Mouse (Mus musculus) CH12.LX (cell line): ENCODE measurements around the gene Pou3f3. TPM values are rescaled to one million over a fixed set of nuclear protein-coding genes. Genes with fewer than 3 reads are reported as not detected.

Experiments
- DNase-seq: peaks from one replicate; pipeline ENCODE4 v3.0.0-alpha.2; 2013; ENCODE audit errors: extremely low read depth
- H3K27ac ChIP-seq: 2 replicates; pipeline ENCODE4 v1.5.1; 2012; ENCODE audit warnings: low read depth, mild to moderate bottlenecking, control low read depth, moderate library complexity; ENCODE audit not compliant: insufficient read depth
- H3K27me3 ChIP-seq: replicated peaks from 2 replicates; pipeline ENCODE3; 2012; ENCODE audit warnings: inconsistent platforms
- H3K36me3 ChIP-seq, 2 experiments: replicated peaks in 1 of 2; 2 replicates each; pipeline versions ENCODE3 to v1.6.1; 2012; ENCODE audit warnings: inconsistent platforms in 1 of 2, low read length in 1 of 2, mild to moderate bottlenecking in 1 of 2, mixed read lengths in 1 of 2, moderate library complexity in 1 of 2; ENCODE audit not compliant: control insufficient read depth in 1 of 2, insufficient read depth in 1 of 2
- H3K4me1 ChIP-seq, 2 experiments: 2 replicates each; pipeline ENCODE4 v1.6.1; 2012; ENCODE audit warnings: inconsistent platforms in 1 of 2, moderate library complexity in 1 of 2; ENCODE audit not compliant: insufficient read depth in 2 of 2, control insufficient read depth in 1 of 2
- H3K4me2 ChIP-seq: 2 replicates; pipeline ENCODE4 v1.6.1; 2012; ENCODE audit warnings: low read depth, mild to moderate bottlenecking, control low read depth; ENCODE audit not compliant: poor library complexity, insufficient read depth, severe bottlenecking
- H3K4me3 ChIP-seq, 3 experiments: fragments of 150-350 bp in 1 of 3; sonication (generic) in 1 of 3; replicated peaks in 1 of 3; 2 replicates each; pipeline versions ENCODE3 to v1.5.1; 2011 to 2012; ENCODE audit warnings: low read depth in 2 of 3, low read length in 2 of 3, mild to moderate bottlenecking in 2 of 3, moderate library complexity in 2 of 3, control low read depth in 1 of 3, improper control_type of control experiment in 1 of 3, inconsistent platforms in 1 of 3, mixed read lengths in 1 of 3; ENCODE audit not compliant: poor library complexity in 1 of 3
- H3K79me2 ChIP-seq: replicated peaks from 2 replicates; pipeline ENCODE4 v1.6.1; 2012; ENCODE audit warnings: mild to moderate bottlenecking, moderate library complexity; ENCODE audit not compliant: control insufficient read depth, poor library complexity, insufficient read depth, severe bottlenecking; ENCODE audit errors: extremely low read depth
- H3K9ac ChIP-seq: 2 replicates; pipeline ENCODE4 v1.6.1; 2012; ENCODE audit warnings: low read depth, mild to moderate bottlenecking, control low read depth, moderate library complexity; ENCODE audit not compliant: insufficient read depth
- H3K9me3 ChIP-seq: replicated peaks from 2 replicates; pipeline ENCODE3; 2012; ENCODE audit warnings: low read length, inconsistent platforms, mixed read lengths
- BHLHE40 ChIP-seq: IDR thresholded peaks from 2 replicates; pipeline ENCODE4 v1.6.1; 2011; ENCODE audit warnings: mild to moderate bottlenecking, low read depth, low read length, improper control_type of control experiment
- CHD1 ChIP-seq: IDR thresholded peaks from 2 replicates; pipeline ENCODE4 v1.6.1; 2012; ENCODE audit warnings: low read depth, low read length, improper control_type of control experiment, inconsistent platforms
- CHD2 ChIP-seq: IDR thresholded peaks from 2 replicates; pipeline ENCODE4 v1.6.1; 2011; ENCODE audit warnings: low read length, improper control_type of control experiment
- ELF1 ChIP-seq: IDR thresholded peaks from 2 replicates; pipeline ENCODE4 v1.6.1; 2014; ENCODE audit warnings: low read depth, mild to moderate bottlenecking, inconsistent platforms, low read length, improper control_type of control experiment
- EP300 ChIP-seq: IDR thresholded peaks from 2 replicates; pipeline ENCODE4 v1.6.1; 2011; ENCODE audit warnings: low read length, improper control_type of control experiment
- ETS1 ChIP-seq: conservative IDR thresholded peaks from 2 replicates; pipeline ENCODE4 v1.6.1; 2012; ENCODE audit warnings: low read depth, mild to moderate bottlenecking, inconsistent platforms, low read length, improper control_type of control experiment, moderate library complexity
- JUN ChIP-seq: IDR thresholded peaks from 2 replicates; pipeline ENCODE4 v1.6.1; 2011; ENCODE audit warnings: low read depth, mild to moderate bottlenecking, low read length, improper control_type of control experiment, moderate library complexity; ENCODE audit not compliant: insufficient read depth
- JUND ChIP-seq: conservative IDR thresholded peaks from 2 replicates; pipeline ENCODE4 v1.6.1; 2011; ENCODE audit warnings: low read depth, low read length, improper control_type of control experiment
- KAT2A ChIP-seq: IDR thresholded peaks from 2 replicates; pipeline ENCODE4 v1.6.1; 2012; ENCODE audit warnings: low read length, improper control_type of control experiment, inconsistent platforms; ENCODE audit not compliant: insufficient replicate concordance
- MAFK ChIP-seq: IDR thresholded peaks from 2 replicates; pipeline ENCODE4 v1.6.1; 2011; ENCODE audit warnings: low read length, improper control_type of control experiment; ENCODE audit not compliant: insufficient replicate concordance
- MAX ChIP-seq: IDR thresholded peaks from 2 replicates; pipeline ENCODE4 v1.6.1; 2011; ENCODE audit warnings: low read length, improper control_type of control experiment
- MAZ ChIP-seq: IDR thresholded peaks from 2 replicates; pipeline ENCODE4 v1.6.1; 2012; ENCODE audit warnings: low read depth, mild to moderate bottlenecking, inconsistent platforms, low read length, improper control_type of control experiment, moderate library complexity
- MXI1 ChIP-seq: IDR thresholded peaks from 2 replicates; pipeline ENCODE4 v1.6.1; 2011; ENCODE audit warnings: mild to moderate bottlenecking, low read depth, low read length, improper control_type of control experiment
- MYC ChIP-seq: IDR thresholded peaks from 2 replicates; pipeline ENCODE4 v1.6.1; 2011; ENCODE audit warnings: low read depth, mild to moderate bottlenecking, improper control_type of control experiment, low read length
- NELFE ChIP-seq: IDR thresholded peaks from 2 replicates; pipeline ENCODE4 v1.6.1; 2011; ENCODE audit warnings: low read depth, low read length, improper control_type of control experiment
- NRF1 ChIP-seq: IDR thresholded peaks from 2 replicates; pipeline ENCODE4 v1.6.1; 2014; ENCODE audit warnings: low read depth, mild to moderate bottlenecking, inconsistent platforms, low read length, improper control_type of control experiment, moderate library complexity
- POLR2AphosphoS2 ChIP-seq: IDR thresholded peaks from 2 replicates; pipeline ENCODE4 v1.6.1; 2011; ENCODE audit warnings: low read depth, low read length, improper control_type of control experiment
- RCOR1 ChIP-seq: conservative IDR thresholded peaks from 2 replicates; pipeline ENCODE4 v1.6.1; 2012; ENCODE audit warnings: low read depth, mild to moderate bottlenecking, inconsistent platforms, low read length, improper control_type of control experiment
- SMC3 ChIP-seq: IDR thresholded peaks from 2 replicates; pipeline ENCODE4 v1.6.1; 2011; ENCODE audit warnings: low read depth, low read length, improper control_type of control experiment
- TBP ChIP-seq: conservative IDR thresholded peaks from 2 replicates; pipeline ENCODE4 v1.6.1; 2011; ENCODE audit warnings: low read depth, low read length, improper control_type of control experiment
- TCF12 ChIP-seq: IDR thresholded peaks from 2 replicates; pipeline ENCODE4 v1.6.1; 2014; ENCODE audit warnings: low read depth, mild to moderate bottlenecking, inconsistent platforms, low read length, improper control_type of control experiment
- UBTF ChIP-seq: IDR thresholded peaks from 2 replicates; pipeline ENCODE4 v1.6.1; 2012; ENCODE audit warnings: low read depth, mild to moderate bottlenecking, inconsistent platforms, low read length, improper control_type of control experiment, moderate library complexity
- USF2 ChIP-seq: conservative IDR thresholded peaks from 2 replicates; pipeline ENCODE4 v1.6.1; 2011; ENCODE audit warnings: low read depth, low read length, improper control_type of control experiment
- ZC3H11A ChIP-seq: IDR thresholded peaks from 2 replicates; pipeline ENCODE4 v1.6.1; 2012; ENCODE audit warnings: low read depth, mild to moderate bottlenecking, inconsistent platforms, low read length, improper control_type of control experiment
- ZKSCAN1 ChIP-seq: IDR thresholded peaks from 2 replicates; pipeline ENCODE4 v1.6.1; 2012; ENCODE audit warnings: low read depth, inconsistent platforms, low read length, improper control_type of control experiment, borderline replicate concordance
- ZMIZ1 ChIP-seq: IDR thresholded peaks from 2 replicates; pipeline ENCODE4 v1.6.1; 2012; ENCODE audit warnings: low read depth, mild to moderate bottlenecking, inconsistent platforms, low read length, improper control_type of control experiment
- ZNF384 ChIP-seq: IDR thresholded peaks from 2 replicates; pipeline ENCODE4 v1.6.1; 2012; ENCODE audit warnings: low read depth, low read length, improper control_type of control experiment, inconsistent platforms
- dilution Hi-C: fragments of 300-500 bp; cut with MboI; formaldehyde crosslinking; loops from 2 replicates; pipeline ENCODE4 v1.14.3; 2020; ENCODE audit warnings: low sequenced_read_pairs; ENCODE audit not compliant: extremely low pct_unique_long_range_greater_than_20kb, extremely low pct_ligation_motif_present
- in situ Hi-C: fragments of 300-500 bp; cut with MboI; formaldehyde crosslinking; loops from 3 replicates; pipeline ENCODE4 v1.14.3; 2019; ENCODE audit warnings: low sequenced_read_pairs, low pct_ligation_motif_present, low pct_unique_long_range_greater_than_20kb, mixed read lengths
- polyA plus RNA-seq: library from polyadenylated mRNA; unstranded; fragments of >175 nt; gene quantifications from 2 replicates; pipeline ENCODE4 v1.2.1, GENCODE M21; 2012; ENCODE audit warnings: low read depth; ENCODE audit not compliant: insufficient read length
- total RNA-seq, 2 experiments: library from RNA; depleted of rRNA; stranded (reverse); fragments of 300-350 nt in 1 of 2; fragments of >200 nt in 1 of 2; gene quantifications; 2 replicates each; pipeline ENCODE4 v1.2.3; 2012 to 2014

Pou3f3 gene
- total and polyA plus RNA-seq, 3 experiments, result not detected

GRCm38 (mm10) chr1:42721353-42721752 is 25.8 kb downstream of the Pou3f3 start:
- no peak for DNase-seq
- TF ChIP-seq ZKSCAN1, result no peak
- TF ChIP-seq ZMIZ1, result no peak
- no peak for TF ChIP-seq ZC3H11A
- TF ChIP-seq RCOR1, result no peak
- TF ChIP-seq MYC, result no peak
- no peak for TF ChIP-seq EP300
- no peak for TF ChIP-seq JUND
- TF ChIP-seq ZNF384, result no peak
- no peak for TF ChIP-seq UBTF
- Histone ChIP-seq H3K27me3 (peaks cover 25% of the 10 kb centered on the region), H3K9me3 (peaks cover 2% of the 10 kb centered on the region), H3K4me2 (no peak overlapping the region), H3K9ac (no peak overlapping the region), H3K79me2 (no peaks in the 10 kb centered on the region), H3K4me1 (no peaks in the 10 kb centered on the region), H3K27ac (no peak overlapping the region), H3K4me3 (no peak overlapping the region), H3K36me3 (no peaks in the 10 kb centered on the region)
- in situ Hi-C loops, result no loop called here
- dilution Hi-C loops, result no loop called here

DNA sequence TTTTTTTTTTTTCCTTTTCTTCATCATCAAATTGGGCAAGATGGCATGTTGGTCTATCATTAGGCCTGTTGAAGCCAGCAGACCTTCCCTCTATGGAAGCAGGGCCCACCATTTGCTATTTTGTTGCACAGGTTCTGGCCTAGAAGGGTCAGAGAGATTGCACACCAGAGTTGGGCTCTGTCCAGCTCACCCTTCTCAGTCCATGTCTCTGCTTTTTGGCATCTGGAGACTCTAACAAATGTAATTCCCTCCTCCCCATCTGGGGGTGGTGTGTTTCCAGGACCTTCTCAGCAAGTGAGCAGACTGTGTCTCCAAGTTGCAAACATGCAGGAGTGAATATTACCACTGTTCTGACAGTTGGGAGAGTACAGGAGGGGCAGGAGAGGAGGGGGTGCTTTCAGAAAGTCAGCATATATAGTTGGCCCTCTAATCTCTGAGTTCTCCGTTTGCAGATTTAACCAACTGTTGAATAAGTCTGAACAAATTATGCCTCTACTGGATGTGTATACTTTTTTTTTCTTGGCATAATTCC is 28.3 kb downstream of the Pou3f3 start:
- H3K27me3 ChIP-seq, result peaks cover 19% of the 10 kb centered on the region
- no peak overlapping the region for H3K27ac ChIP-seq
- no peaks in the 10 kb centered on the region for H3K79me2 ChIP-seq
- dilution Hi-C loops, result no loop called here
- no peak overlapping the region for H3K4me2 ChIP-seq
- H3K9ac ChIP-seq, result no peak overlapping the region
- H3K9me3 ChIP-seq, result no peaks in the 10 kb centered on the region
- TF ChIP-seq CHD2, result no peak
- TF ChIP-seq MAX, result no peak
- TF ChIP-seq MAZ, result no peak
- TF ChIP-seq JUN, result no peak
- TF ChIP-seq ZKSCAN1, result no peak
- TF ChIP-seq, all 38 proteins: peak for 0
- DNase-seq, result no peak
- H3K36me3 ChIP-seq, result no peaks in the 10 kb centered on the region
- no peaks in the 10 kb centered on the region for H3K4me1 ChIP-seq
- no peak overlapping the region for H3K4me3 ChIP-seq
- in situ Hi-C loops, result no loop called here

- dilution Hi-C loops (no loop called here), in situ Hi-C loops (no loop called here)
- no peak for TF ChIP-seq KAT2A
- no peak for TF ChIP-seq ETS1
- no peak for TF ChIP-seq NRF1
- TF ChIP-seq ZMIZ1, result no peak
- no peak for TF ChIP-seq MXI1
- TF ChIP-seq ELF1, result no peak
- TF ChIP-seq POLR2AphosphoS2, result no peak
- no peak for TF ChIP-seq BHLHE40
- TF ChIP-seq MAFK, result no peak
- no peak for TF ChIP-seq USF2
- TF ChIP-seq UBTF, result no peak
- TF ChIP-seq TBP, result no peak
- no peak for TF ChIP-seq SMC3
- no peak for TF ChIP-seq NELFE
- no peak for TF ChIP-seq TCF12
- TF ChIP-seq MYC, result no peak
- no peak for TF ChIP-seq CHD1
- Histone ChIP-seq H3K79me2 (no peaks in the 10 kb centered on the region), H3K9ac (no peak overlapping the region), H3K27ac (no peak overlapping the region), H3K27me3 (peaks cover 10% of the 10 kb centered on the region), H3K9me3 (no peaks in the 10 kb centered on the region), H3K4me3 (no peak overlapping the region), H3K4me1 (no peaks in the 10 kb centered on the region), H3K36me3 (no peaks in the 10 kb centered on the region), H3K4me2 (no peak overlapping the region)
- no peak for DNase-seq
Measured at GRCm38 (mm10) chr1:42724881-42725280, 29.3 kb downstream of the Pou3f3 start.
